Mouse (Mus musculus): ENCODE measurements around the gene Tuba3a.

GRCm38 (mm10) chr6:125284250-125284649 lies 1.6 kb downstream of the Tuba3a start:
- TF ChIP-seq POLR2A (IDR thresholded peaks at IDR 0.05; ENCODE audit: borderline replicate concordance, low read depth, low read length) (no peak), CTCF (IDR thresholded peaks at IDR 0.05; ENCODE audit: low read depth, low read length) (no peak)

Data from bone marrow macrophage, adult 2 months (primary cell).